Comparison of ENCODE assay signal across 8 mouse cellular contexts in genomic region chr8:4778266-4778665, GRCm38 (mm10). TPM values are rescaled to one million over a fixed set of nuclear protein-coding genes. Genes with fewer than 3 reads are reported as not detected.
A peak's percentile ranks its signal among the peaks of the same experiment; 100 is the strongest.
DNase-seq lines count a peak whose midpoint lies in the region; ATAC-seq and TF ChIP-seq lines count a peak whose summit lies in the region.

No protein-coding gene starts in this region.

- WGBS in midbrain, embryonic 11.5 days, result 85% methylated on average over 6 of the region's 6 CpGs
- WGBS in midbrain, embryonic 16.5 days, result 77% methylated on average over 6 of the region's 6 CpGs
- 66% methylated on average over 6 of the region's 6 CpGs for WGBS in intestine, embryonic 16.5 days
- 85% methylated on average over 6 of the region's 6 CpGs for WGBS in neural tube, embryonic 13.5 days

- DNase-seq in midbrain, embryonic 11.5 days (ENCODE audit: low spot score, missing footprints), result no peak
- no peak for DNase-seq in Muller cell, postnatal 12 days (ENCODE audit: inconsistent ontology term)
- no peak for DNase-seq in adrenal gland, adult 18-20 months (ENCODE audit: low spot score in 2 of 2)

- H3K4me1 ChIP-seq in midbrain, embryonic 11.5 days (ENCODE audit: control insufficient read depth, insufficient read depth, low read length), result no peaks in the 10 kb centered on the region; the same call in 1 of the 2 replicates
- peaks cover 6% of the 10 kb centered on the region for H3K4me1 ChIP-seq in midbrain, embryonic 16.5 days (ENCODE audit: control insufficient read depth, insufficient read depth, low read length)
- H3K4me1 ChIP-seq in embryonic fibroblast, embryonic 13.5 days (ENCODE audit: control insufficient read depth, insufficient read depth, low read length), result no peaks in the 10 kb centered on the region
- H3K4me1 ChIP-seq in intestine, embryonic 16.5 days (ENCODE audit: control insufficient read depth, insufficient read depth, low read length), result peaks cover 6% of the 10 kb centered on the region
- H3K4me1 ChIP-seq in neural tube, embryonic 13.5 days (replicated peaks), result peaks cover 13% of the 10 kb centered on the region

- H3K9me3 ChIP-seq in midbrain, embryonic 11.5 days (ENCODE audit: control insufficient read depth, low read length), result no peaks in the 10 kb centered on the region; the same call in 1 of the 2 replicates
- H3K9me3 ChIP-seq in midbrain, embryonic 16.5 days (replicated peaks; ENCODE audit: control insufficient read depth, low read length, poor library complexity, severe bottlenecking), result no peaks in the 10 kb centered on the region
- H3K9me3 ChIP-seq in intestine, embryonic 16.5 days (ENCODE audit: control insufficient read depth, low read length), result no peaks in the 10 kb centered on the region
- no peaks in the 10 kb centered on the region for H3K9me3 ChIP-seq in neural tube, embryonic 13.5 days

- H3K4me3 ChIP-seq in midbrain, embryonic 11.5 days (ENCODE audit: low read depth, low read length), result peak overlapping the region; percentile 75
- H3K4me3 ChIP-seq in midbrain, embryonic 16.5 days (ENCODE audit: low read depth, low read length), result no peak overlapping the region
- peak overlapping the region; percentile 74 for H3K4me3 ChIP-seq in embryonic fibroblast, embryonic 13.5 days (ENCODE audit: insufficient read depth, low read length)
- H3K4me3 ChIP-seq in intestine, embryonic 16.5 days (ENCODE audit: low read length), result peak overlapping the region; percentile 86
- H3K4me3 ChIP-seq in neural tube, embryonic 13.5 days, result peak overlapping the region; percentile 55; the same call in 1 of the 2 replicates

- peak overlapping the region; percentile 64 for H3K4me2 ChIP-seq in midbrain, embryonic 11.5 days
- no peak overlapping the region for H3K4me2 ChIP-seq in midbrain, embryonic 16.5 days (ENCODE audit: low read length)
- peak overlapping the region; percentile 72 for H3K4me2 ChIP-seq in intestine, embryonic 16.5 days (ENCODE audit: low read depth, low read length)
- H3K4me2 ChIP-seq in neural tube, embryonic 13.5 days, result peak overlapping the region; percentile 85

- ATAC-seq in midbrain, embryonic 11.5 days (ENCODE audit: low FRiP score), result no peak; the same call in 1 of the 2 replicates
- ATAC-seq in midbrain, embryonic 16.5 days, result no peak
- ATAC-seq in intestine, embryonic 16.5 days, result peak; percentile 31; the same call in 1 of the 2 replicates
- ATAC-seq in neural tube, embryonic 13.5 days (ENCODE audit: low read depth), result no peak
- no peak for ATAC-seq in inflammation-experienced regulatory T-cells, adult 6 months

- TF ChIP-seq POLR2A in embryonic fibroblast, embryonic 13.5 days (IDR thresholded peaks at IDR 0.05; ENCODE audit: low read depth, low read length), result no peak

- peaks cover 3% of the 10 kb centered on the region; the same call in 1 of the 2 replicates for H3K36me3 ChIP-seq in midbrain, embryonic 11.5 days (ENCODE audit: control insufficient read depth, insufficient read depth, low read length)
- no peaks in the 10 kb centered on the region for H3K36me3 ChIP-seq in midbrain, embryonic 16.5 days (ENCODE audit: control insufficient read depth, insufficient read depth, low read length)
- H3K36me3 ChIP-seq in intestine, embryonic 16.5 days (ENCODE audit: control insufficient read depth, insufficient read depth, low read length), result no peaks in the 10 kb centered on the region
- no peaks in the 10 kb centered on the region for H3K36me3 ChIP-seq in neural tube, embryonic 13.5 days

- H3K9ac ChIP-seq in midbrain, embryonic 11.5 days (ENCODE audit: low read length), result no peak overlapping the region
- no peak overlapping the region for H3K9ac ChIP-seq in midbrain, embryonic 16.5 days (ENCODE audit: low read depth, low read length)
- H3K9ac ChIP-seq in intestine, embryonic 16.5 days (ENCODE audit: low read depth, low read length), result peak overlapping the region; percentile 34; the same call in 1 of the 2 replicates
- H3K9ac ChIP-seq in neural tube, embryonic 13.5 days, result no peak overlapping the region

- no peak overlapping the region for H3K27ac ChIP-seq in midbrain, embryonic 11.5 days (ENCODE audit: low read depth, low read length)
- no peak overlapping the region for H3K27ac ChIP-seq in midbrain, embryonic 16.5 days (ENCODE audit: low read length)
- H3K27ac ChIP-seq in embryonic fibroblast, embryonic 13.5 days (ENCODE audit: insufficient read depth, low read length), result no peak overlapping the region
- no peak overlapping the region for H3K27ac ChIP-seq in intestine, embryonic 16.5 days (ENCODE audit: low read length)
- no peak overlapping the region for H3K27ac ChIP-seq in neural tube, embryonic 13.5 days (replicated peaks)

- H3K27me3 ChIP-seq in midbrain, embryonic 11.5 days (ENCODE audit: control insufficient read depth, insufficient read depth, low read length), result no peaks in the 10 kb centered on the region
- H3K27me3 ChIP-seq in midbrain, embryonic 16.5 days (ENCODE audit: control insufficient read depth, insufficient read depth, low read depth, low read length), result no peaks in the 10 kb centered on the region
- H3K27me3 ChIP-seq in intestine, embryonic 16.5 days (replicated peaks; ENCODE audit: control insufficient read depth, insufficient read depth, low read length), result no peaks in the 10 kb centered on the region
- no peaks in the 10 kb centered on the region for H3K27me3 ChIP-seq in neural tube, embryonic 13.5 days

- no peak for TF ChIP-seq CTCF in embryonic fibroblast, embryonic 13.5 days (IDR thresholded peaks at IDR 0.05; ENCODE audit: borderline replicate concordance, insufficient read depth, low read length)

RNA-seq across cellular contexts. Expression of gene Shcbp1, which starts 1.1 kb away (rescaled TPM):
- polyA plus RNA-seq in midbrain, embryonic 11.5 days (2014; fragmentation: Nextera tagmentation; extraction: Ambion mirVana), result 78.2 and 87.4 TPM in 2 replicates
- polyA plus RNA-seq in midbrain, embryonic 16.5 days (2015; fragmentation: Nextera tagmentation; extraction: Ambion mirVana), result 5.5 and 7.4 TPM in 2 replicates
- 19.1 and 31.3 TPM in 2 replicates for polyA plus RNA-seq in embryonic fibroblast, embryonic 13.5 days (2011; ENCODE audit: insufficient read length, low read depth, missing spikeins)
- polyA plus RNA-seq in intestine, embryonic 16.5 days (2015; fragmentation: Nextera tagmentation; extraction: Ambion mirVana), result 47.6 and 58.1 TPM in 2 replicates
- 13.1 and 15.7 TPM in 2 replicates for polyA plus RNA-seq in neural tube, embryonic 13.5 days (2015; fragmentation: Nextera tagmentation; extraction: Ambion mirVana)
- under 1 TPM; 0.19 to 0.53 TPM for total RNA-seq in adrenal gland, adult 18-20 months (2021)
- 10 to 100 TPM in 1 of 3 experiments, 1 to 10 TPM in 2; 5.2 to 55.7 (median 5.7) TPM for polyA plus RNA-seq in inflammation-experienced regulatory T-cells, adult 6 months (2017; shearing (Covaris generic))
